Mouse (Mus musculus): ENCODE measurements at regions not wholly inside any gene's neighbourhood (a gene's known extent, or its start where the extent isn't known, plus 50 kb on each side); places are given as distances from the start of the nearest gene placed in this dataset.

GRCm38 (mm10) chr5:17280951-17281350 is 92.0 kb upstream of the Speer4f2 start:
- Histone ChIP-seq H3K4me1 (ENCODE audit: control insufficient read depth, insufficient read depth, low read depth, low read length) (no peaks in the 10 kb centered on the region), H3K9me3 (ENCODE audit: control insufficient read depth, low read length) (no peaks in the 10 kb centered on the region), H3K9ac (ENCODE audit: low read depth, low read length) (no peak overlapping the region), H3K4me2 (ENCODE audit: low read length) (no peak overlapping the region), H3K36me3 (ENCODE audit: control insufficient read depth, insufficient read depth, low read length) (no peaks in the 10 kb centered on the region), H3K27me3 (replicated peaks; ENCODE audit: control insufficient read depth, insufficient read depth, low read length) (no peaks in the 10 kb centered on the region), H3K27ac (ENCODE audit: low read depth, low read length) (no peak overlapping the region), H3K4me3 (ENCODE audit: low read length) (no peak overlapping the region)
- WGBS = 98% methylated on average over 2 of the region's 2 CpGs
- ATAC-seq = no peak

DNA sequence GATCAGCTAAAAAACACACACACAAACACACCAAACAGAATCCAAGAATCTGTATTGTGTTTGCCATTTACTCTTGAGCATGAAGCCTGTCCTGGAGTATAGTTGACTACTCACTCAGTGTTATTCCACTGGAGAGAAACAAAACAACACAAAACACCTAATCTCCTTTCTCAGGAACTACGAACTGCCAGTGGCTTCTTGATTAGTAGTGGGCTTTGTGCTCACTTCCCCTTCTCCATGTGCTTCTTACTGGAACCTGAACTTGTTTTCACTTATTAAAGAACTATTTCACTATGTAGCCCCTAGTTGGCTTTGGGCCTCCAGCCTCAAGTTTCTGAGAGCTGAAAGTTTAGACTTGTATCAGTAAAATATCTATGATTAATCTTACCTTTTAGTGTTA is 84.0 kb upstream of the Speer4f2 start:
- H3K36me3 ChIP-seq (ENCODE audit: control insufficient read depth, insufficient read depth, low read length) = no peaks in the 10 kb centered on the region
- H3K9ac ChIP-seq (ENCODE audit: low read depth, low read length) = no peak overlapping the region
- H3K4me1 ChIP-seq (ENCODE audit: control insufficient read depth, insufficient read depth, low read depth, low read length) = no peaks in the 10 kb centered on the region
- 69% methylated on average over 1 of the region's 1 CpGs for WGBS
- no peaks in the 10 kb centered on the region for H3K9me3 ChIP-seq (ENCODE audit: control insufficient read depth, low read length)
- no peak for ATAC-seq
- H3K27me3 ChIP-seq (replicated peaks; ENCODE audit: control insufficient read depth, insufficient read depth, low read length) = no peaks in the 10 kb centered on the region
- no peak overlapping the region for H3K4me3 ChIP-seq (ENCODE audit: low read length)
- H3K4me2 ChIP-seq (ENCODE audit: low read length) = no peak overlapping the region
- no peak overlapping the region for H3K27ac ChIP-seq (ENCODE audit: low read depth, low read length)

DNA sequence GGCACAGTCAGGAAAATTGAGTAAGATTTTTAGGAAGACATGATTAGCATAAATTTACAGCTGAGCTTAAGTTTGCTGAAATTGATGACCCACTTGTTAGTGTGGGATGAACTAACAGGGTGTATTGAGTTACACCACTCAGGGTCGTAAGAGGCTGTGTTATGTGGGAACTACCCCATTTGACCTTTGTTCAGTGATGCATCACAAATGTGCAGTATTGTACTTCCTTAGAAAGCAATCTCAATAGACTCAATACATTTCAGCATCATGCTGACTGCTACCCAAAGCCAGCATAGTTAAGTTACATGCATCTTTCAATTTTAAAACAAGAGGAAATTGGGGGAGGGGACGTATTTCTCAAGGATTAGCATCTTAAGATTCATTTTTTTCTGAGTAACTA is 80.4 kb upstream of the Speer4f2 start:
- Histone ChIP-seq H3K4me1 (ENCODE audit: control insufficient read depth, insufficient read depth, low read depth, low read length) (no peaks in the 10 kb centered on the region), H3K27me3 (replicated peaks; ENCODE audit: control insufficient read depth, insufficient read depth, low read length) (no peaks in the 10 kb centered on the region), H3K9me3 (ENCODE audit: control insufficient read depth, low read length) (no peaks in the 10 kb centered on the region), H3K9ac (ENCODE audit: low read depth, low read length) (no peak overlapping the region), H3K4me2 (ENCODE audit: low read length) (no peak overlapping the region), H3K27ac (ENCODE audit: low read depth, low read length) (no peak overlapping the region), H3K4me3 (ENCODE audit: low read length) (no peak overlapping the region), H3K36me3 (ENCODE audit: control insufficient read depth, insufficient read depth, low read length) (no peaks in the 10 kb centered on the region)
- ATAC-seq = no peak
- WGBS = 12% methylated on average over 2 of the region's 2 CpGs

GRCm38 (mm10) chr5:17296571-17297035 is 76.4 kb upstream of the Speer4f2 start:
- Histone ChIP-seq H3K4me3 (ENCODE audit: low read length) (no peak overlapping the region), H3K27ac (ENCODE audit: low read depth, low read length) (no peak overlapping the region), H3K27me3 (replicated peaks; ENCODE audit: control insufficient read depth, insufficient read depth, low read length) (no peaks in the 10 kb centered on the region), H3K9ac (ENCODE audit: low read depth, low read length) (no peak overlapping the region), H3K4me2 (ENCODE audit: low read length) (no peak overlapping the region), H3K36me3 (ENCODE audit: control insufficient read depth, insufficient read depth, low read length) (no peaks in the 10 kb centered on the region), H3K4me1 (ENCODE audit: control insufficient read depth, insufficient read depth, low read depth, low read length) (no peaks in the 10 kb centered on the region), H3K9me3 (ENCODE audit: control insufficient read depth, low read length) (no peaks in the 10 kb centered on the region)
- WGBS = 23% methylated on average over 4 of the region's 4 CpGs
- ATAC-seq = peak; percentile 56; the same call in 1 of the 2 replicates

DNA sequence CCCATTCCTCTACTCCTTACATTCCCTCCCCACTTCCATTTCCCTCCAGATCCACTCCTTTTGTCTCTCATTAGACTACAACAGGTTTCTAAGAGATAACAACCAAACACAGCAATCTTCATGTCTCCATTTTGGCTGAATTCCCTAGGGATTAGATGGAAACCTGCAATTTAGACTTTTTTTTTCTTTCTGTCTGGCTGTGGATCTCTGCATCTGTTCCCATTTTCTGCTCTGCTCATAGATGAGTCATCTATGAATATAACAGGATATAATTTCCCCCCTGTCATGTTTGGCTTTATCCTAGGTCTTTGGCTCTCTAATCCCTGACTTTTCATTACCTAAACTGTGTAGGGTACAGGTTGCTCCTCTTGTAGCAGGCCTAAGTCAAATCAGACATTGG is 73.1 kb upstream of the Speer4f2 start:
- ATAC-seq = no peak
- Histone ChIP-seq H3K4me2 (ENCODE audit: low read length) (no peak overlapping the region), H3K27me3 (replicated peaks; ENCODE audit: control insufficient read depth, insufficient read depth, low read length) (no peaks in the 10 kb centered on the region), H3K36me3 (ENCODE audit: control insufficient read depth, insufficient read depth, low read length) (no peaks in the 10 kb centered on the region), H3K9ac (ENCODE audit: low read depth, low read length) (no peak overlapping the region), H3K4me1 (ENCODE audit: control insufficient read depth, insufficient read depth, low read depth, low read length) (no peaks in the 10 kb centered on the region), H3K4me3 (ENCODE audit: low read length) (no peak overlapping the region), H3K9me3 (ENCODE audit: control insufficient read depth, low read length) (no peaks in the 10 kb centered on the region), H3K27ac (ENCODE audit: low read depth, low read length) (no peak overlapping the region)

- no peak overlapping the region for H3K9ac ChIP-seq (ENCODE audit: low read depth, low read length)
- H3K27me3 ChIP-seq (replicated peaks; ENCODE audit: control insufficient read depth, insufficient read depth, low read length) = no peaks in the 10 kb centered on the region
- H3K9me3 ChIP-seq (ENCODE audit: control insufficient read depth, low read length) = no peaks in the 10 kb centered on the region
- H3K4me1 ChIP-seq (ENCODE audit: control insufficient read depth, insufficient read depth, low read depth, low read length) = no peaks in the 10 kb centered on the region
- no peak overlapping the region for H3K27ac ChIP-seq (ENCODE audit: low read depth, low read length)
- ATAC-seq = no peak
- H3K4me3 ChIP-seq (ENCODE audit: low read length) = no peak overlapping the region
- no peaks in the 10 kb centered on the region for H3K36me3 ChIP-seq (ENCODE audit: control insufficient read depth, insufficient read depth, low read length)
- no peak overlapping the region for H3K4me2 ChIP-seq (ENCODE audit: low read length)
These were observed 51.5 kb upstream of the Speer4f2 start for GRCm38 (mm10) chr5:17321501-17321900.

Measured in hindbrain, embryonic 16.5 days (tissue).